Mouse (Mus musculus): Measurements from ENCODE around the gene Baat. TPM values are rescaled to one million over a fixed set of nuclear protein-coding genes. Genes with fewer than 3 reads are reported as not detected.

Gene Baat
- polyA plus RNA-seq (2014; fragmentation: Illumina TruSeq; extraction: RNeasy Lipid Tissue Mini Kit (QIAGEN cat#74804); ENCODE audit: low read depth, low replicate concordance): not detected

DNA sequence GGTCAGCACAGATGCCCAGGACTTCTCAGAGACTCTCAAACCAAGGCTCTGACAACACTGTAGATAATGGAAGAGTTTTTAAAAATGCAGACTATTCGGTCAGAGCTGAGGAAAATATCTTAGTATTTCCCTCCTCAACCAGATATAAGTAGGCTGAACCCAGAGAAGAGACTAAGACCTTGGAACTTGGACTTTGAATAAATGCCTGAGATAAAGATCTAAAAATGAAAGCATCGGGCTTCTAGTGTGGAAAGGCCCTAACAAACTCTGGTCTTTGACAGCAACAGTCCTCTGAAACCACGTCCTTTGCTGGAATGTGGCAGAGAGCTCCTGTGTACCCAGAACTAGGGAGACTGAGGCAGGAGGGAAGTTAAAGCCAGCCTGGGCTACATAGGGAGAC is at the start of gene Baat:
Baat (minus strand) TSS at position 172 of the 400 bp plus-strand sequence.

DNA sequence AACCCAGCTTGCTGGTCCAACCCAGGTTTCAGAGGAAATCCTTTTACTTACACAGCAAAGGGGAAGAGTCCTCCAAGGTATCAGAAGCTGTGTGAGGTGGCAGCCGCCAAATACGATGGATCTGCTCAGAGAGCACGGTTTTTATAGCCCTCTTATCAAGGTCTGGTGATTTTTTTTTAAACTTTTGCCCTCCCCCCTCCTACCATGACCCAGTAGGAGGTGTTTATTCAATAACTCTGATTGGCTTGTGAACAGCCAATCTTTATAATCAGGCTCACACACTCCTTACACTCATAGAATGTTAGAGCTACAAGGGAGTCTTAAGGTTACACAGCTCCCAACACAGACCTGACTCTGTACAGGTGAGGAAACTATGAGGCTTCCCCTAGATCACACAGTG is 43.0 kb upstream of the Baat start, which contains the start of gene Aldob:
Aldob (minus strand) TSS at position 164 of the 400 bp plus-strand sequence.

DNA sequence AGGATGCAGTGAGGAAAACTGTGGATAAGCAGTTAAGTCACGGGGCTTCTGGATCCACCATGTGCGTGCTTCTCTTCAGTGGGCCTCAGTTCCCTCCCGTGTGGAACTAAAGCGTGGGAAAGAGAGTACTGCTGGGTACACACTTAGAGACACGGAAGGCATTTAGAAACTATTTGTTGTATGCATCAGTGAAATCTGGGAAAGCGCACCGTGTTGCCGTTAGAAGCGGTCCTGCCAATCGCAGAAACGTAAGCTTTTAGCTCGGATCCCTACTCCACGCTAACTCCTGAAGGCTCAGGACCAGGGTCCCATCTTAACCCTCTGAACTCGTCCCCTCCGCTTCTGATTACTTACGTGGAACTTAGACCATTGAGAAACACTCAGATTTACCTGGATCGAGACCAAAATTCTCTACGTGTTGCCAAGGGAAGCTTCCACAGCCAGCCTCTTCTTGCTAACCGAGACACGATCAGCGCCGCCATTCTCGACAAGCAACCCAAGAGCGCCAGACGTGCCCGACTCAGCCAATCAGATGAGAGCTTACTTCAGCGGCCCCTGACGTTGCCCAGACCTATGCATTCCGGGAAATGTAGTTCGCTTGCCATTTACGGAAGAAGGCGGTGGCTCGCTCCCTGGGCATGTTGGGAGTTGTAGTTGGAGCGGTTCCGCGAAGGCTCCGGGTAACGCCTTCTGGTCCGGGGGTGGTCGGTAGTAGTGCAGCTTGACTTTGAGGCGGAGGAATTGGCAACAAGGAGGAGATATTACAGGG is 14.4 kb upstream of the Baat start, which contains the start of the genes Mrpl50 and Zfp189:
Mrpl50 (minus strand) TSS at position 522 of the 769 bp plus-strand sequence.
Zfp189 (plus strand) TSS at position 605 of the 769 bp plus-strand sequence.

DNA sequence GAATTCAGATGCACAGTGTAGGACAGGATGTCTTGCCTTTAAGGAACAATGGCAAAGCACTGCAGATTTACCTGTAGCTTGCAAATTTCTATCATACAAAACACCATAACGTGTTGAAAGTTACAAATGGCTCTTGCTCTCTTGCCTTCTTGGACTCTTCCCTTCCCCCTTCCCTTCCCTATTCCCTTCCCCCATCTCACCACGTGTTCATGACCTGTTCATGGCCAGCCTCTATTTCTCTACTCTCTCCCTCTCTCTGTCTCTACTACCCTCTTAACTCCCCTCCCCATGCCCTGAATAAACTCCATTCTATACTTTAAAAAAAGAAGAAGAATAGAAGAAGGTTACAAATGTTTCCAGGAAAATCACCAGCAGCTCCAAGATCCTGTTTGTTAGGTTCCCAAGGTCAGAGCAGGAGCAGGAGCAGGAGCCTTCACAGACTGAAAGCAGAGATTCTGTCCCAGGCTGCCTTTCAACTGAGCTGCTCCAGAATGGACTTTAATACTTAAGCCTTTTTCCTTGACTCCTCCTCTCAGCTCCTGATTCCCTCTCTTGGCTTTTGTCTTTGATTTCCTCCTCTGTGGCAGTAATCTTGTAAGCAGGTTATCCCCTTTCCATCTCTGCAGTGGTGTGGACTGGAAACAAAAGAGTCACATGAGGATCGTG is 32.8 kb downstream of the Baat start, which contains the start of gene Acnat1:
Acnat1 (minus strand) TSS at position 478 of the 666 bp plus-strand sequence.

Other genes starting within 250 kb of the Baat start
- not detected for gene Acnat2, start 98.4 kb downstream of the Baat start, polyA plus RNA-seq (2014; fragmentation: Illumina TruSeq; extraction: RNeasy Lipid Tissue Mini Kit (QIAGEN cat#74804); ENCODE audit: low read depth, low replicate concordance)
- not detected for gene Acnat1, start 32.6 kb downstream of the Baat start, polyA plus RNA-seq (2014; fragmentation: Illumina TruSeq; extraction: RNeasy Lipid Tissue Mini Kit (QIAGEN cat#74804); ENCODE audit: low read depth, low replicate concordance)
- 63.7 TPM for gene Mrpl50, start 14.5 kb upstream of the Baat start, polyA plus RNA-seq (2014; fragmentation: Illumina TruSeq; extraction: RNeasy Lipid Tissue Mini Kit (QIAGEN cat#74804); ENCODE audit: low read depth, low replicate concordance)
- 5.1 TPM for gene Zfp189, start 14.6 kb upstream of the Baat start, polyA plus RNA-seq (2014; fragmentation: Illumina TruSeq; extraction: RNeasy Lipid Tissue Mini Kit (QIAGEN cat#74804); ENCODE audit: low read depth, low replicate concordance)
- 9.4 TPM for gene Aldob, start 43.0 kb upstream of the Baat start, polyA plus RNA-seq (2014; fragmentation: Illumina TruSeq; extraction: RNeasy Lipid Tissue Mini Kit (QIAGEN cat#74804); ENCODE audit: low read depth, low replicate concordance)
- 45.3 TPM for gene Tmem246, start 91.3 kb upstream of the Baat start, polyA plus RNA-seq (2014; fragmentation: Illumina TruSeq; extraction: RNeasy Lipid Tissue Mini Kit (QIAGEN cat#74804); ENCODE audit: low read depth, low replicate concordance)
- gene Rnf20, start 125.4 kb upstream of the Baat start, polyA plus RNA-seq (2014; fragmentation: Illumina TruSeq; extraction: RNeasy Lipid Tissue Mini Kit (QIAGEN cat#74804); ENCODE audit: low read depth, low replicate concordance): 32.0 TPM
- not detected for gene Ppp3r2, start 175.5 kb upstream of the Baat start, polyA plus RNA-seq (2014; fragmentation: Illumina TruSeq; extraction: RNeasy Lipid Tissue Mini Kit (QIAGEN cat#74804); ENCODE audit: low read depth, low replicate concordance)